Mouse (Mus musculus): Measurements from ENCODE around the gene Rad23a. TPM values are rescaled to one million over a fixed set of nuclear protein-coding genes. Genes with fewer than 3 reads are reported as not detected.
A peak's percentile ranks its signal among the peaks of the same experiment; 100 is the strongest.

The Rad23a gene
- total and polyA plus RNA-seq, 3 experiments, result 62.6 to 155 TPM; not detected in 1

- DNase-seq (ENCODE audit: low read depth, low spot score), result peak; percentile 91
- Histone ChIP-seq H3K4me1 (ENCODE audit: control insufficient read depth in 1 of 2, insufficient read depth in 2 of 2, low read length in 2 of 2) (peaks cover 0 to 5% of the 10 kb centered on the region in 2 experiments; a peak in 3 of 4 replicates), H3K79me2 (ENCODE audit: control insufficient read depth, insufficient read depth, low read length, poor library complexity) (no peaks in the 10 kb centered on the region), H3K36me3 (ENCODE audit: control insufficient read depth in 1 of 2, insufficient read depth in 2 of 2, low read length in 2 of 2) (peaks cover 0 to 2% of the 10 kb centered on the region in 2 experiments; a peak in 1 of 4 replicates), H3K27me3 (ENCODE audit: control insufficient read depth in 1 of 2, insufficient read depth in 2 of 2, low read length in 2 of 2) (no peaks in the 10 kb centered on the region), H3K9ac (ENCODE audit: control insufficient read depth, low read depth, low read length, poor library complexity, severe bottlenecking) (peak overlapping the region; percentile 40), H3K4me3 (ENCODE audit: control insufficient read depth in 1 of 2, insufficient read depth in 1 of 2, low read depth in 2 of 2, low read length in 2 of 2) (no peak overlapping the region), H3K9me3 (replicated peaks; ENCODE audit: insufficient read depth, low read length) (no peaks in the 10 kb centered on the region), H3K27ac (ENCODE audit: control insufficient read depth, low read depth, low read length) (no peak overlapping the region)
- TF ChIP-seq NELFE (IDR thresholded peaks at IDR 0.05; ENCODE audit: low read depth, low read length), result peak; percentile 37; the same call in 1 of the 2 replicates
- peak; percentile 77 for TF ChIP-seq RAD21 (IDR thresholded peaks at IDR 0.05; ENCODE audit: low read depth, low read length)
- TF ChIP-seq POLR2A (IDR thresholded peaks at IDR 0.05; ENCODE audit: control insufficient read depth in 1 of 2, insufficient read depth in 1 of 2, low read depth in 1 of 2, low read length in 2 of 2, poor library complexity in 1 of 2), result no peak
- no peak for TF ChIP-seq ZMIZ1 (IDR thresholded peaks at IDR 0.05; ENCODE audit: low read depth, low read length)
- no peak for TF ChIP-seq JUND (IDR thresholded peaks at IDR 0.05; ENCODE audit: low read depth, low read length)
- TF ChIP-seq ETS1 (IDR thresholded peaks at IDR 0.05; ENCODE audit: low read depth, low read length), result no peak
- no peak for TF ChIP-seq UBTF (IDR thresholded peaks at IDR 0.05; ENCODE audit: borderline replicate concordance, insufficient read depth, low read depth, low read length)
- no peak for TF ChIP-seq MYB (IDR thresholded peaks at IDR 0.05; ENCODE audit: low read depth, low read length)
- 0 out of 2 replicates have a peak, but pooled peaks have one; percentile 27 for TF ChIP-seq ZNF384 (IDR thresholded peaks at IDR 0.05; ENCODE audit: low read depth, low read length)
- TF ChIP-seq GABPA (IDR thresholded peaks at IDR 0.05; ENCODE audit: low read depth, low read length), result no peak
- no peak for TF ChIP-seq E2F4 (IDR thresholded peaks at IDR 0.05; ENCODE audit: borderline replicate concordance, low read depth, low read length)
- TF ChIP-seq HCFC1 (IDR thresholded peaks at IDR 0.05; ENCODE audit: low read depth, low read length), result peak; percentile 46; the same call in 1 of the 2 replicates
- peak; percentile 80 for TF ChIP-seq SMC3 (IDR thresholded peaks at IDR 0.05; ENCODE audit: low read depth, low read length)
- no peak for TF ChIP-seq POLR2AphosphoS5 (IDR thresholded peaks at IDR 0.05; ENCODE audit: borderline replicate concordance, low read depth, low read length)
- TF ChIP-seq MAX (IDR thresholded peaks at IDR 0.05; ENCODE audit: low read length), result peak; percentile 39; the same call in 1 of the 2 replicates
- peak; percentile 96 to 98 (median 97) for TF ChIP-seq CTCF (IDR thresholded peaks at IDR 0.05 in 2 of 3, conservative IDR thresholded peaks at IDR 0.05 in 1 of 3; ENCODE audit: control insufficient read depth in 1 of 3, insufficient read depth in 1 of 3, low read depth in 2 of 3, low read length in 3 of 3, poor library complexity in 1 of 3, severe bottlenecking in 1 of 3)
- peak; percentile 66; the same call in 1 of the 2 replicates for TF ChIP-seq MAZ (IDR thresholded peaks at IDR 0.05; ENCODE audit: low read depth, low read length)
- no peak for TF ChIP-seq MAFK (IDR thresholded peaks at IDR 0.05; ENCODE audit: borderline replicate concordance, low read depth, low read length)
- TF ChIP-seq TBP (IDR thresholded peaks at IDR 0.05; ENCODE audit: low read depth, low read length), result no peak
- TF ChIP-seq NRF1 (IDR thresholded peaks at IDR 0.05; ENCODE audit: insufficient read depth, low read depth, low read length, poor library complexity, severe bottlenecking), result peak; percentile 98
- TF ChIP-seq USF1 (IDR thresholded peaks at IDR 0.05; ENCODE audit: low read depth, low read length), result no peak
- TF ChIP-seq ZC3H11A (IDR thresholded peaks at IDR 0.05; ENCODE audit: low read depth, low read length), result peak; percentile 41
- no peak for TF ChIP-seq MXI1 (IDR thresholded peaks at IDR 0.05; ENCODE audit: low read depth, low read length)
- no peak for TF ChIP-seq TCF12 (IDR thresholded peaks at IDR 0.05; ENCODE audit: low read depth, low read length)
- TF ChIP-seq SIN3A (IDR thresholded peaks at IDR 0.05; ENCODE audit: low read length), result peak; percentile 69; the same call in 1 of the 2 replicates
These were observed 24.9 kb downstream of the Rad23a start for GRCm38 (mm10) chr8:84815547-84815946.
